Mouse (Mus musculus) neural tube, embryonic 13.5 days (tissue): Measurements from ENCODE around the gene Tpsb2. TPM values are rescaled to one million over a fixed set of nuclear protein-coding genes. Genes with fewer than 3 reads are reported as not detected.
A peak's percentile ranks its signal among the peaks of the same experiment; 100 is the strongest.

Experiments used
- ATAC-seq: fragments of 200-750 bp; cut with Nextera tagmentation; 2 replicates; pipeline ENCODE4 v1.8.0; 2017; ENCODE audit warnings: low read depth, mild to moderate bottlenecking, moderate TSS enrichment, moderate library complexity
- H3K27ac ChIP-seq: fragments of 300-500 bp; sonication (generic); replicated peaks from 2 replicates; pipeline ENCODE4 v1.5.1; 2015; ENCODE audit warnings: moderate library complexity, mild to moderate bottlenecking, inconsistent platforms
- H3K27me3 ChIP-seq: fragments of 300-500 bp; sonication (generic); 2 replicates; pipeline ENCODE4 v1.6.1; 2015; ENCODE audit warnings: mild to moderate bottlenecking, inconsistent platforms
- H3K36me3 ChIP-seq: fragments of 300-500 bp; sonication (generic); 2 replicates; pipeline ENCODE4 v1.6.1; 2015; ENCODE audit warnings: mild to moderate bottlenecking, inconsistent platforms
- H3K4me1 ChIP-seq: fragments of 300-500 bp; sonication (generic); replicated peaks from 2 replicates; pipeline ENCODE4 v1.6.1; 2015; ENCODE audit warnings: inconsistent platforms
- H3K4me2 ChIP-seq: fragments of 300-500 bp; sonication (generic); 2 replicates; pipeline ENCODE4 v1.6.1; 2015; ENCODE audit warnings: inconsistent platforms, mild to moderate bottlenecking, moderate library complexity
- H3K4me3 ChIP-seq: fragments of 300-500 bp; sonication (generic); 2 replicates; pipeline ENCODE4 v1.5.1; 2015; ENCODE audit warnings: mild to moderate bottlenecking, inconsistent platforms
- H3K9ac ChIP-seq: fragments of 300-500 bp; sonication (generic); 2 replicates; pipeline ENCODE4 v1.6.1; 2015; ENCODE audit warnings: moderate library complexity, mild to moderate bottlenecking, inconsistent platforms
- H3K9me3 ChIP-seq: fragments of 300-500 bp; sonication (generic); 2 replicates; pipeline ENCODE4 v1.6.1; 2016; ENCODE audit warnings: inconsistent platforms
- WGBS: fragments of 180-500 bp; shearing (Covaris S2); methylation state at CpG from one replicate; pipeline ENCODE4 v1.1.7; 2015; 5-methylcytosine and 5-hydroxymethylcytosine counted together
- polyA plus RNA-seq: library from polyadenylated mRNA; unstranded; fragments of >200 nt; fragmentation: Nextera tagmentation; extraction: Ambion mirVana; gene quantifications from 2 replicates; pipeline ENCODE4 v1.2.1, GENCODE M21; 2015

Gene Tpsb2
- polyA plus RNA-seq, 1 experiment from 2014 or later = not detected

- Histone ChIP-seq H3K27ac (no peak overlapping the region; the same call in 1 of the 2 replicates), H3K4me2 (no peak overlapping the region), H3K4me1 (peaks cover 74% of the 10 kb centered on the region), H3K9me3 (no peaks in the 10 kb centered on the region), H3K36me3 (no peaks in the 10 kb centered on the region), H3K9ac (no peak overlapping the region), H3K4me3 (no peak overlapping the region), H3K27me3 (peaks cover 1% of the 10 kb centered on the region; the same call in 1 of the 2 replicates)
- WGBS = 88% methylated on average over 7 of the region's 7 CpGs
- no peak for ATAC-seq
Measured at GRCm38 (mm10) chr17:25408302-25408999, 42.3 kb downstream of the Tpsb2 start.

- Histone ChIP-seq H3K4me1 (peaks cover 72% of the 10 kb centered on the region), H3K36me3 (no peaks in the 10 kb centered on the region), H3K4me3 (no peak overlapping the region), H3K4me2 (no peak overlapping the region), H3K27ac (peak overlapping the region; percentile 85), H3K9ac (0 out of 2 replicates have a peak overlapping the region, but pooled peaks have one; percentile 34), H3K9me3 (no peaks in the 10 kb centered on the region), H3K27me3 (no peaks in the 10 kb centered on the region)
- WGBS = 49% methylated on average over 7 of the region's 7 CpGs
- no peak for ATAC-seq
Measured at GRCm38 (mm10) chr17:25409621-25410020, 43.5 kb downstream of the Tpsb2 start.

GRCm38 (mm10) chr17:25410180-25410579, 44.1 kb downstream of the Tpsb2 start:
- 0 out of 2 replicates have a peak overlapping the region, but pooled peaks have one; percentile 34 for H3K9ac ChIP-seq
- H3K27me3 ChIP-seq = no peaks in the 10 kb centered on the region
- H3K4me3 ChIP-seq = no peak overlapping the region
- H3K4me1 ChIP-seq = peaks cover 72% of the 10 kb centered on the region
- no peaks in the 10 kb centered on the region for H3K36me3 ChIP-seq
- no peak for ATAC-seq
- H3K27ac ChIP-seq = peak overlapping the region; percentile 85
- H3K9me3 ChIP-seq = no peaks in the 10 kb centered on the region
- H3K4me2 ChIP-seq = no peak overlapping the region
- 77% methylated on average over 6 of the region's 6 CpGs for WGBS

- H3K9ac ChIP-seq = no peak overlapping the region
- H3K4me3 ChIP-seq = no peak overlapping the region
- no peak for ATAC-seq
Measured at GRCm38 (mm10) chr17:25410786-25411185, 44.7 kb downstream of the Tpsb2 start.

GRCm38 (mm10) chr17:25411251-25411650, 45.1 kb downstream of the Tpsb2 start:
- Histone ChIP-seq H3K27me3 (no peaks in the 10 kb centered on the region), H3K27ac (peak overlapping the region; percentile 85), H3K9ac (peak overlapping the region; percentile 14; the same call in 1 of the 2 replicates), H3K4me1 (peaks cover 72% of the 10 kb centered on the region), H3K36me3 (no peaks in the 10 kb centered on the region), H3K4me2 (no peak overlapping the region), H3K9me3 (no peaks in the 10 kb centered on the region), H3K4me3 (no peak overlapping the region)
- WGBS = 62% methylated on average over 4 of the region's 4 CpGs
- no peak for ATAC-seq

More at GRCm38 (mm10) chr17:25410786-25411185, 44.7 kb downstream of the Tpsb2 start:
- Histone ChIP-seq H3K36me3 (no peaks in the 10 kb centered on the region), H3K4me1 (peaks cover 72% of the 10 kb centered on the region), H3K9me3 (no peaks in the 10 kb centered on the region), H3K27me3 (no peaks in the 10 kb centered on the region), H3K27ac (peak overlapping the region; percentile 85), H3K4me2 (no peak overlapping the region)
- WGBS = 30% methylated on average over 7 of the region's 7 CpGs

GRCm38 (mm10) chr17:25414209-25414608, 48.1 kb downstream of the Tpsb2 start:
- peaks cover 78% of the 10 kb centered on the region for H3K4me1 ChIP-seq

GRCm38 (mm10) chr17:25414917-25415316, 48.8 kb downstream of the Tpsb2 start:
- WGBS = 28% methylated on average over 3 of the region's 3 CpGs
- no peak overlapping the region for H3K4me2 ChIP-seq
- H3K9me3 ChIP-seq = no peaks in the 10 kb centered on the region
- peaks cover 78% of the 10 kb centered on the region for H3K4me1 ChIP-seq
- H3K27me3 ChIP-seq = no peaks in the 10 kb centered on the region
- no peak for ATAC-seq
- H3K27ac ChIP-seq = peak overlapping the region; percentile 73
- H3K36me3 ChIP-seq = no peaks in the 10 kb centered on the region
- H3K9ac ChIP-seq = no peak overlapping the region
- no peak overlapping the region for H3K4me3 ChIP-seq

More at GRCm38 (mm10) chr17:25414209-25414608, 48.1 kb downstream of the Tpsb2 start:
- 73% methylated on average over 4 of the region's 4 CpGs for WGBS
- H3K4me2 ChIP-seq = no peak overlapping the region
- H3K4me3 ChIP-seq = no peak overlapping the region
- H3K9ac ChIP-seq = no peak overlapping the region
- no peak overlapping the region for H3K27ac ChIP-seq
- H3K36me3 ChIP-seq = no peaks in the 10 kb centered on the region
- no peaks in the 10 kb centered on the region for H3K9me3 ChIP-seq
- no peak for ATAC-seq
- no peaks in the 10 kb centered on the region for H3K27me3 ChIP-seq

GRCm38 (mm10) chr17:25415421-25415913, 49.4 kb downstream of the Tpsb2 start:
- H3K9me3 ChIP-seq = no peaks in the 10 kb centered on the region
- no peaks in the 10 kb centered on the region for H3K36me3 ChIP-seq

GRCm38 (mm10) chr17:25416219-25416618, 50.1 kb downstream of the Tpsb2 start:
- Histone ChIP-seq H3K36me3 (no peaks in the 10 kb centered on the region), H3K27ac (peak overlapping the region; percentile 73), H3K4me2 (no peak overlapping the region), H3K9ac (peak overlapping the region; percentile 39; the same call in 1 of the 2 replicates), H3K27me3 (no peaks in the 10 kb centered on the region), H3K4me1 (peaks cover 75% of the 10 kb centered on the region), H3K4me3 (no peak overlapping the region), H3K9me3 (no peaks in the 10 kb centered on the region)
- ATAC-seq = peak; percentile 34; the same call in 1 of the 2 replicates
- WGBS = 22% methylated on average over 3 of the region's 3 CpGs

More at GRCm38 (mm10) chr17:25415421-25415913, 49.4 kb downstream of the Tpsb2 start:
- Histone ChIP-seq H3K9ac (peak overlapping the region; percentile 39), H3K4me2 (no peak overlapping the region), H3K27me3 (no peaks in the 10 kb centered on the region), H3K4me3 (no peak overlapping the region), H3K27ac (peak overlapping the region; percentile 73), H3K4me1 (peaks cover 78% of the 10 kb centered on the region)
- ATAC-seq = peak; percentile 45
- WGBS = 5% methylated on average over 6 of the region's 6 CpGs

GRCm38 (mm10) chr17:25417990-25418389, 51.9 kb downstream of the Tpsb2 start:
- no peak for ATAC-seq
- Histone ChIP-seq H3K36me3 (peaks cover 5% of the 10 kb centered on the region; the same call in 1 of the 2 replicates), H3K9ac (no peak overlapping the region), H3K9me3 (no peaks in the 10 kb centered on the region), H3K4me1 (peaks cover 70% of the 10 kb centered on the region), H3K27me3 (no peaks in the 10 kb centered on the region), H3K4me2 (no peak overlapping the region), H3K4me3 (no peak overlapping the region), H3K27ac (no peak overlapping the region)
- 44% methylated on average over 6 of the region's 6 CpGs for WGBS
